8 mouse cellular contexts compared by ENCODE assay signal in genomic region chr3:88510421-88511289, GRCm38 (mm10). TPM values are rescaled to one million over a fixed set of nuclear protein-coding genes. Genes with fewer than 3 reads are reported as not detected.
A peak's percentile ranks its signal among the peaks of the same experiment; 100 is the strongest.
DNase-seq lines count a peak whose midpoint lies in the region; ATAC-seq and TF ChIP-seq lines count a peak whose summit lies in the region.

No protein-coding gene starts in this region.

- 50% methylated on average over 13 of the region's 13 CpGs for WGBS in kidney, embryonic 14.5 days
- 48% methylated on average over 13 of the region's 13 CpGs for WGBS in hindbrain, embryonic 15.5 days
- 52% methylated on average over 13 of the region's 13 CpGs for WGBS in midbrain, postnatal 0 days

- peak overlapping the region; percentile 49 for H3K4me2 ChIP-seq in kidney, embryonic 14.5 days (replicated peaks; ENCODE audit: low read depth, low read length)
- H3K4me2 ChIP-seq in hindbrain, embryonic 15.5 days: peak overlapping the region; percentile 68
- peak overlapping the region; percentile 61 for H3K4me2 ChIP-seq in midbrain, postnatal 0 days (ENCODE audit: low read depth, low read length, poor library complexity, severe bottlenecking)

- H3K9me3 ChIP-seq in kidney, embryonic 14.5 days (ENCODE audit: control insufficient read depth, low read length): no peaks in the 10 kb centered on the region
- H3K9me3 ChIP-seq in hindbrain, embryonic 15.5 days: no peaks in the 10 kb centered on the region
- no peaks in the 10 kb centered on the region for H3K9me3 ChIP-seq in midbrain, postnatal 0 days (ENCODE audit: low read length)

- no peak for TF ChIP-seq CTCF in bone marrow macrophage, adult 2 months (IDR thresholded peaks at IDR 0.05; ENCODE audit: low read depth, low read length)
- no peak for TF ChIP-seq CTCF in midbrain, postnatal 0 days (IDR thresholded peaks at IDR 0.05)

- peak overlapping the region; percentile 87 for H3K27ac ChIP-seq in kidney, embryonic 14.5 days (ENCODE audit: low read depth, low read length)
- peak overlapping the region; percentile 68 for H3K27ac ChIP-seq in bone marrow macrophage, adult 2 months (ENCODE audit: insufficient read depth, low read depth, low read length)
- peak overlapping the region; percentile 86 for H3K27ac ChIP-seq in hindbrain, embryonic 15.5 days (replicated peaks)
- peak overlapping the region; percentile 84 for H3K27ac ChIP-seq in midbrain, postnatal 0 days (ENCODE audit: low read depth, low read length)

- DNase-seq in kidney, adult 11 months: no peak
- DNase-seq in midbrain, postnatal 0 days (ENCODE audit: low spot score): no peak
- no peak for DNase-seq in thymus, postnatal 25 days
- DNase-seq in urinary bladder, postnatal 14 days (ENCODE audit: low spot score): no peak

- no peak for ATAC-seq in kidney, embryonic 14.5 days (ENCODE audit: low FRiP score, low TSS enrichment)
- no peak; the same call in 1 of the 2 replicates for ATAC-seq in hindbrain, embryonic 15.5 days (ENCODE audit: low FRiP score, low read depth)
- ATAC-seq in midbrain, postnatal 0 days (ENCODE audit: low FRiP score): no peak
- ATAC-seq in monocyte, adult 5-6 weeks (replicated peaks; ENCODE audit: insufficient number of reproducible peaks, low FRiP score, low TSS enrichment, poor library complexity, severe bottlenecking): no peak

- no peak for TF ChIP-seq POLR2A in bone marrow macrophage, adult 2 months (IDR thresholded peaks at IDR 0.05; ENCODE audit: borderline replicate concordance, low read depth, low read length)

- no peaks in the 10 kb centered on the region for H3K36me3 ChIP-seq in kidney, embryonic 14.5 days (ENCODE audit: control insufficient read depth, insufficient read depth, low read length)
- H3K36me3 ChIP-seq in hindbrain, embryonic 15.5 days: no peaks in the 10 kb centered on the region
- H3K36me3 ChIP-seq in midbrain, postnatal 0 days (ENCODE audit: insufficient read depth, low read length): no peaks in the 10 kb centered on the region

- peak overlapping the region; percentile 37; the same call in 1 of the 2 replicates for H3K4me3 ChIP-seq in kidney, embryonic 14.5 days (ENCODE audit: low read length)
- H3K4me3 ChIP-seq in bone marrow macrophage, adult 2 months (ENCODE audit: insufficient read depth, low read length): peak overlapping the region; percentile 62
- peak overlapping the region; percentile 42 for H3K4me3 ChIP-seq in hindbrain, embryonic 15.5 days
- H3K4me3 ChIP-seq in midbrain, postnatal 0 days (ENCODE audit: low read depth, low read length): peak overlapping the region; percentile 39

- no peaks in the 10 kb centered on the region for H3K27me3 ChIP-seq in kidney, embryonic 14.5 days (ENCODE audit: control insufficient read depth, insufficient read depth, low read length)
- no peaks in the 10 kb centered on the region for H3K27me3 ChIP-seq in hindbrain, embryonic 15.5 days
- H3K27me3 ChIP-seq in midbrain, postnatal 0 days (ENCODE audit: insufficient read depth, low read length): no peaks in the 10 kb centered on the region

- H3K9ac ChIP-seq in kidney, embryonic 14.5 days (ENCODE audit: low read depth, low read length): peak overlapping the region; percentile 52; the same call in 1 of the 2 replicates
- H3K9ac ChIP-seq in hindbrain, embryonic 15.5 days: peak overlapping the region; percentile 30
- H3K9ac ChIP-seq in midbrain, postnatal 0 days (replicated peaks; ENCODE audit: low read length, poor library complexity, severe bottlenecking): 0 out of 2 replicates have a peak overlapping the region, but pooled peaks have one; percentile 59

- H3K4me1 ChIP-seq in kidney, embryonic 14.5 days (ENCODE audit: control insufficient read depth, insufficient read depth, low read length): peaks cover 13% of the 10 kb centered on the region; the same call in 1 of the 2 replicates
- peaks cover 54% of the 10 kb centered on the region for H3K4me1 ChIP-seq in bone marrow macrophage, adult 2 months (ENCODE audit: control insufficient read depth, insufficient read depth, low read length)
- peaks cover 27% of the 10 kb centered on the region for H3K4me1 ChIP-seq in hindbrain, embryonic 15.5 days (replicated peaks)
- H3K4me1 ChIP-seq in midbrain, postnatal 0 days (ENCODE audit: insufficient read depth, low read length): peaks cover 6% of the 10 kb centered on the region

RNA-seq across cellular contexts. Expression of gene Lmna, which starts 0.9 kb away (rescaled TPM):
- polyA plus RNA-seq in kidney, embryonic 14.5 days (2014; fragmentation: Nextera tagmentation; extraction: Ambion mirVana): 41.6 and 55.7 TPM in 2 replicates
- 124 and 126 TPM in 2 replicates for polyA plus RNA-seq in bone marrow macrophage, adult 2 months (2012; ENCODE audit: insufficient read depth, insufficient read length, missing spikeins)
- 52.2 and 53.4 TPM in 2 replicates for polyA plus RNA-seq in hindbrain, embryonic 15.5 days (2015; fragmentation: Nextera tagmentation; extraction: Ambion mirVana)
- 57.6 and 75.0 TPM in 2 replicates for total RNA-seq in midbrain, postnatal 0 days (2014; rRNA removed)
- 74.1 and 77.2 TPM in 2 replicates for polyA plus RNA-seq in midbrain, postnatal 0 days (2015; fragmentation: Nextera tagmentation; extraction: Ambion mirVana)
- 28.1 to 43.4 TPM (median 40.8 TPM) in 3 replicates for total RNA-seq in monocyte, adult 5-6 weeks (2017)

RNA-seq across cellular contexts. Expression of gene Mex3a, which starts 21.5 kb away (rescaled TPM):
- 31.6 and 32.2 TPM in 2 replicates for polyA plus RNA-seq in kidney, embryonic 14.5 days (2014; fragmentation: Nextera tagmentation; extraction: Ambion mirVana)
- 0.13 and 0.16 TPM in 2 replicates for polyA plus RNA-seq in bone marrow macrophage, adult 2 months (2012; ENCODE audit: insufficient read depth, insufficient read length, missing spikeins)
- polyA plus RNA-seq in hindbrain, embryonic 15.5 days (2015; fragmentation: Nextera tagmentation; extraction: Ambion mirVana): 26.4 and 28.6 TPM in 2 replicates
- 56.9 and 58.2 TPM in 2 replicates for total RNA-seq in midbrain, postnatal 0 days (2014; rRNA removed)
- 15.4 and 16.1 TPM in 2 replicates for polyA plus RNA-seq in midbrain, postnatal 0 days (2015; fragmentation: Nextera tagmentation; extraction: Ambion mirVana)
- 0.19 to 0.39 TPM in 2 of 3 replicates, not detected in the other for total RNA-seq in monocyte, adult 5-6 weeks (2017)

RNA-seq across cellular contexts. Expression of gene Rab25, which starts 37.4 kb away (rescaled TPM):
- 14.2 and 16.7 TPM in 2 replicates for polyA plus RNA-seq in kidney, embryonic 14.5 days (2014; fragmentation: Nextera tagmentation; extraction: Ambion mirVana)
- not detected in 2 replicates for polyA plus RNA-seq in bone marrow macrophage, adult 2 months (2012; ENCODE audit: insufficient read depth, insufficient read length, missing spikeins)
- 0.23 TPM in 1 of 2 replicates, not detected in the other for polyA plus RNA-seq in hindbrain, embryonic 15.5 days (2015; fragmentation: Nextera tagmentation; extraction: Ambion mirVana)
- total RNA-seq in midbrain, postnatal 0 days (2014; rRNA removed): 0.60 TPM in 1 of 2 replicates, not detected in the other
- 0.46 TPM in 1 of 2 replicates, not detected in the other for polyA plus RNA-seq in midbrain, postnatal 0 days (2015; fragmentation: Nextera tagmentation; extraction: Ambion mirVana)
- total RNA-seq in monocyte, adult 5-6 weeks (2017): 0.97 TPM in 1 of 3 replicates, not detected in the others

RNA-seq across cellular contexts. Expression of gene Lamtor2, which starts 42.2 kb away (rescaled TPM):
- 81.7 and 165 TPM in 2 replicates for polyA plus RNA-seq in kidney, embryonic 14.5 days (2014; fragmentation: Nextera tagmentation; extraction: Ambion mirVana)
- polyA plus RNA-seq in bone marrow macrophage, adult 2 months (2012; ENCODE audit: insufficient read depth, insufficient read length, missing spikeins): 149 and 154 TPM in 2 replicates
- polyA plus RNA-seq in hindbrain, embryonic 15.5 days (2015; fragmentation: Nextera tagmentation; extraction: Ambion mirVana): 201 and 205 TPM in 2 replicates
- total RNA-seq in midbrain, postnatal 0 days (2014; rRNA removed): 46.7 and 66.0 TPM in 2 replicates
- 187 and 205 TPM in 2 replicates for polyA plus RNA-seq in midbrain, postnatal 0 days (2015; fragmentation: Nextera tagmentation; extraction: Ambion mirVana)
- total RNA-seq in monocyte, adult 5-6 weeks (2017): 61.5 to 63.7 TPM (median 63.2 TPM) in 3 replicates

RNA-seq across cellular contexts. Expression of gene Ubqln4, which starts 42.9 kb away (rescaled TPM):
- polyA plus RNA-seq in kidney, embryonic 14.5 days (2014; fragmentation: Nextera tagmentation; extraction: Ambion mirVana): 51.4 and 73.4 TPM in 2 replicates
- 22.9 and 25.8 TPM in 2 replicates for polyA plus RNA-seq in bone marrow macrophage, adult 2 months (2012; ENCODE audit: insufficient read depth, insufficient read length, missing spikeins)
- polyA plus RNA-seq in hindbrain, embryonic 15.5 days (2015; fragmentation: Nextera tagmentation; extraction: Ambion mirVana): 43.6 and 47.7 TPM in 2 replicates
- 103 and 120 TPM in 2 replicates for total RNA-seq in midbrain, postnatal 0 days (2014; rRNA removed)
- polyA plus RNA-seq in midbrain, postnatal 0 days (2015; fragmentation: Nextera tagmentation; extraction: Ambion mirVana): 29.7 and 30.4 TPM in 2 replicates
- total RNA-seq in monocyte, adult 5-6 weeks (2017): 14.7 to 25.7 TPM (median 19.6 TPM) in 3 replicates

Comparison
In these comparisons a context has a peak if more than half of its experiments do, and no peak if none do; other contexts are left out.
1. RNA of gene Mex3a, which starts 21.5 kb away (polyA plus RNA-seq): 31.6 to 32.2 TPM in kidney, embryonic 14.5 days, 26.4 to 28.6 TPM in hindbrain, embryonic 15.5 days and 15.4 to 16.1 TPM in midbrain, postnatal 0 days; 0.13 to 0.16 TPM in bone marrow macrophage, adult 2 months; every median in the first group is over 10 times any median in the second.
2. RNA of gene Rab25, which starts 37.4 kb away (polyA plus RNA-seq): 14.2 to 16.7 TPM in kidney, embryonic 14.5 days; 0.46 TPM in midbrain, postnatal 0 days, 0.23 TPM in hindbrain, embryonic 15.5 days and not detected in bone marrow macrophage, adult 2 months; every median in the first group is over 10 times any median in the second.
3. Peak in every context shown above with its lines, with median percentiles within 50 percentile points of each other: H3K27ac ChIP-seq, H3K4me2 ChIP-seq, H3K4me3 ChIP-seq and H3K9ac ChIP-seq.